Mouse (Mus musculus): ENCODE results near the gene Ctnnd1.

The Ctnnd1 gene

GRCm38 (mm10) chr2:84607842-84608241, 42.7 kb downstream of the Ctnnd1 start:
- DNase-seq (ENCODE audit: low spot score in 2 of 2) = no peak

- no peak for DNase-seq (ENCODE audit: low spot score in 2 of 2)
Measured at GRCm38 (mm10) chr2:84600977-84601376, 49.6 kb downstream of the Ctnnd1 start.

GRCm38 (mm10) chr2:84599270-84599888, 51.2 kb downstream of the Ctnnd1 start:
- no peak for DNase-seq (ENCODE audit: low spot score in 2 of 2)

GRCm38 (mm10) chr2:84597123-84597522, 53.4 kb downstream of the Ctnnd1 start:
- no peak for DNase-seq (ENCODE audit: low spot score in 2 of 2)

- DNase-seq (ENCODE audit: low spot score in 2 of 2) = no peak
Measured at GRCm38 (mm10) chr2:84592801-84593200, 57.8 kb downstream of the Ctnnd1 start.

GRCm38 (mm10) chr2:84585700-84586099, 64.9 kb downstream of the Ctnnd1 start:
- no peak for DNase-seq (ENCODE audit: low spot score in 2 of 2)

GRCm38 (mm10) chr2:84582286-84582685, 68.3 kb downstream of the Ctnnd1 start:
- DNase-seq (ENCODE audit: low spot score in 2 of 2) = no peak

- DNase-seq (ENCODE audit: low spot score in 2 of 2) = no peak
Measured at GRCm38 (mm10) chr2:84581208-84581607, 69.4 kb downstream of the Ctnnd1 start.

- DNase-seq (ENCODE audit: low spot score in 2 of 2) = no peak
Measured at GRCm38 (mm10) chr2:84579311-84579710, 71.3 kb downstream of the Ctnnd1 start.

- no peak for DNase-seq (ENCODE audit: low spot score in 2 of 2)
Measured at GRCm38 (mm10) chr2:84574130-84574529, 76.4 kb downstream of the Ctnnd1 start.

GRCm38 (mm10) chr2:84556888-84557514, 93.6 kb downstream of the Ctnnd1 start:
- DNase-seq (ENCODE audit: low spot score in 2 of 2) = no peak

- DNase-seq (ENCODE audit: low spot score in 2 of 2) = no peak
Measured at GRCm38 (mm10) chr2:84551390-84552100, 99.0 kb downstream of the Ctnnd1 start.

Data from urinary bladder, postnatal 36 days (tissue).